Mouse (Mus musculus): ENCODE measurements around the gene Tbcb. TPM values are rescaled to one million over a fixed set of nuclear protein-coding genes. Genes with fewer than 3 reads are reported as not detected.
"Not testable (repeated sequence)": the region's sequence is repeated elsewhere in the genome, so short reads cannot be mapped to it uniquely, and the experiment has no call there.

Gene Tbcb
- total RNA-seq, 2 experiments from 2014 or later = 48.2 to 92.7 TPM

DNA sequence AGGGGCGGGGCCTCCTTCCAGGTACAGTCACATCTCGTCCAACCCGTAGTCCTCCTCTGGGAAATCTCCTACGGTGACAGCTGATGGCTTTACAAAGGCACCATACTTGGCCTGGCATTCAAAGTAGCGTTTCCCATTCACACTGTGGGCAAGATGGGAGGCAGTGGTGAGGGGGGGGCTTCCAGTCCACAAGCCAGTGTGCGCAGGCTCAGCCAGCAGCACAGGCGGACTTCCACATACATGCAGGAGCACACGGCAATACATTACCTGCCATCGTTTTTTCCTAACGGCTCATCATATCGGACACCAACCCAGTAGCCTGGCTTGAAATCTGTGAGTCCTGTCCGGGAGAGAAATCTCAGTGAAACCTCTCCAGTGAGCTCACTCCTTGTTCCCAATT lies 7.9 kb downstream of the Tbcb start:
- ATAC-seq (ENCODE audit: poor library complexity, severe bottlenecking) = no peak

- no peak for ATAC-seq (ENCODE audit: poor library complexity, severe bottlenecking)
Observed at GRCm38 (mm10) chr7:30222205-30222604, 9.9 kb downstream of the Tbcb start.

DNA sequence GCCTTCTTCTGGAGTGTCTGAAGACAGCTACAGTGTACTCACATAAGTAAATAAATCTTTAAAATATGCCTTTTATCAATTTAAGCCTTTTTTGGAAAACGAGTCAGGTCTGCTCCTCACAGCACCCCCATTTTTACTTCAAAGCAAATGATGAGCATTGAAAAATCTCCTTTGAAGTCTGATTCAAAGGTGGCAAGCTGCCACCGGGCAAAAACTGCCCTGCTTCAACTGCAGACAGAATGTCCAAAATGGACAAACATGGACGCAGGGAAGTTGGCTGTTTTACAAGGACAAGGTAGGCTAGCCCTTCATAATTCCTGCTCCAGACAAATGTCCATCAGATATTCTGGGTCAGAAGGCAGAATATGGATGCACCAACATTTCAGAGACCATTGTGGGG lies 10.6 kb downstream of the Tbcb start:
- ATAC-seq (ENCODE audit: poor library complexity, severe bottlenecking) = no peak

DNA sequence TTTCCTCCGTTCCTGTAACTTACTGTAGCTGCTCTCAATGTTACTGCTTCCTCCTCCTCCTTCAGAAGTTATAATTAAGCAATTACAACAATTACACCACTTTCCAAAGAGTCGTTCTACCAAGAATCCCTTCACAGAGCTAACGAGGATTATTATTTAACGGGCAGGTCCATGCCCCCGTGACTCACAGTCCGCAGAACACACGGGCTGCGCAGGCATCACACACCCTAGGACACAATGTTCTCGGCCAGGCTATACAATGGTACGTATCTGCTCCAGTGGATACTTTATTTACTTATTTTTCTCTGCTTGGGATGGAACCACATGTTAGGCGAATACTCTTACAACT lies 12.1 kb downstream of the Tbcb start:
- peak; percentile 33; the same call in 1 of the 2 replicates for ATAC-seq (ENCODE audit: poor library complexity, severe bottlenecking)

- ATAC-seq (ENCODE audit: poor library complexity, severe bottlenecking) = peak; percentile 60
Observed at GRCm38 (mm10) chr7:30219293-30220007, 12.6 kb downstream of the Tbcb start.

GRCm38 (mm10) chr7:30217277-30217676 lies 14.8 kb downstream of the Tbcb start:
- ATAC-seq (ENCODE audit: poor library complexity, severe bottlenecking) = no peak

DNA sequence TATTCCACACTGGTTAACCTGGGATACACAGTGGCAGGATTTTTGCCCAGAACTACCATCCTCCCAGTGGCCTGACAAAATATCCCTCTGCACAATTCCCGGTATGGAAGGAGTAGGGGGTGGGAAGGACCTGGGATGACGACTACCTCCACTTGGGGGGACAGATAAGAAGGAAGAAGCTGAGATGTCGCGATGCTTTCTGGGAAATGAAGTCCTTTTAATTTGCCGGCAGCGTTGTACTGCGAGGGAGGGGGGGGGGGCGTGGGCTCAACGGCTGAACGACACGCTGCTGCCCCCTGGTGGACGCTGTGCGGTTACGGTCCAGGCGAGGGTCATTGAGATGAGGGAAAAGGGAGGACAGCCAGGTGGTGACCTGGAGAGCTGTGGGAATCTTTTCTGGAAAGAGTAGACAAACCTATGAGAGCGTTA lies 15.3 kb downstream of the Tbcb start:
- ATAC-seq (ENCODE audit: poor library complexity, severe bottlenecking) = peak; percentile 87

GRCm38 (mm10) chr7:30215875-30216274 lies 16.2 kb downstream of the Tbcb start:
- ATAC-seq (ENCODE audit: poor library complexity, severe bottlenecking) = no peak

DNA sequence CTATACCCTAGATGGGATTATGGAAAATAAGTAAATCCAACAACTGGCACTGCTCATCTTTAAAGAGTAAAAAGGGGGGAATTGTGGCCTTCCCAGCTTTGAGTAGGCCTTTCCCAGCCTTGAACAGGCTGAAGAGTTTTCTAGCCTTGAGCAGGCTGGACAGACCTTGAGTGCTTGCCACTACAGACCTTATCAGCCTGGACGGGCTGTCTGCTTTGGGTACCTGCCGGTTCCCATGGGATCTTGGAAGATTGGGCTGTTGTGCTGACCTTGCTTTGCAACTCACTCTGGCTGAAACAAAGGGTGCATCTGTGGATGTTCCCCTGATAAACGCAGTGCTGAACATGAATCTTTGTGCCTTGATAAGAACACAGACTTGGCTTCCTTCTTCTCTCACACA lies 18.2 kb downstream of the Tbcb start:
- no peak for ATAC-seq (ENCODE audit: poor library complexity, severe bottlenecking)

DNA sequence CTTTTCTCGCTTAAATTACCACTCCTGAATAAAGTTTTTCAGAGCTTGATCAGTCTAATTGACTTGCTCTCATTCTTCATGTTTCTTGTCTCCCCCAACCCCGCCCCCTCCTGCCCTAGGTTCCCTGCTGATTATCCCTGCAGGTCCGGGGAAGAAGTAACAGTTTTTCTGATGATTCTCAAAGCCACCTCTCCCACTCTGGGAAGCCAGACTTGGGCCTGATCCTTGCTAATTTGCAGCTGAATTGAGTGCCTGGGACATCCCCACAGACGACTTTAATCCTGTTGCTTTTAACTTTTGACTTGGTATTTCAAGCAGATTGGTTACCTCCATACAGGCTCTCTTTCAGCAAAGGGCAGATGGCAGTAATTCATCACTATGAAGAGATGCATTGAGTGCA lies 21.0 kb downstream of the Tbcb start:
- no peak for ATAC-seq (ENCODE audit: poor library complexity, severe bottlenecking)

DNA sequence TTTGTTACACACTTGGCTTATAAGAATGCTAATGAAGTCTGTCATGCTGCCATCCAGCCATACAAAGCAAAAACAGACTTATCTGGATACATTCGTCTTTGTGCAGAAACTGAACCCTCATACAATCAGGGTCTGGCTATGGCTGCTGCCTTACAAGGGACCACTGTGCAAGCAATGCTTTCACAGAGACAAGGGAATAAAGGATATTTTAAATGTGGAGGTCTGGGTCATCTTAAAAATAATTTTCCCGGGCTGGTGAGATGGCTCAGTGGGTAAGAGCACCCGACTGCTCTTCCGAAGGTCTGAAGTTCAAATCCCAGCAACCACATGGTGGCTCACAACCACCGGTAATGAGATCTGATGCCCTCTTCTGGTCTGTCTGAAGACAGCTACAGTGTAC lies 25.7 kb downstream of the Tbcb start:
- ATAC-seq (ENCODE audit: poor library complexity, severe bottlenecking) = not testable (repeated sequence)

DNA sequence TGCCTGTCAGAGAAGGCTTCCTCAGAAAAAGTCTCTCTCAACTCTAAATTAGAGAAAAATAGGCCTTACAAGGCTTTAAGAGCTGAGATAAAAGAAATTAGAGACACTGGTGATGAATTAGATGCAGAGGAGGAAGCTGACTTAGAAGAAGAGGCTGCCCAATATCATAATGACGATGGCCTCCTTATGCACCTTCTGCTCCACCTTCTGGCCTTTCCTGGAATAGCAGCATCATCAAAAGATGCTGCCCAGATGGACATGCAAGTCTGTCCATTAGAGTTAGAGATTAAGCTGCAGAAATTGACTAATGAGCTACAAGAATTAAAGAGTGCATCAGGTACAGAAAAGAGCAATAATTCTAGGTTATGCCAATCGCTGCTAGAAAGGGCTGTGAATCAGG lies 26.7 kb downstream of the Tbcb start:
- peak; percentile 94 for ATAC-seq (ENCODE audit: poor library complexity, severe bottlenecking)

GRCm38 (mm10) chr7:30204380-30204779 lies 27.7 kb downstream of the Tbcb start:
- ATAC-seq (ENCODE audit: poor library complexity, severe bottlenecking) = no peak

DNA sequence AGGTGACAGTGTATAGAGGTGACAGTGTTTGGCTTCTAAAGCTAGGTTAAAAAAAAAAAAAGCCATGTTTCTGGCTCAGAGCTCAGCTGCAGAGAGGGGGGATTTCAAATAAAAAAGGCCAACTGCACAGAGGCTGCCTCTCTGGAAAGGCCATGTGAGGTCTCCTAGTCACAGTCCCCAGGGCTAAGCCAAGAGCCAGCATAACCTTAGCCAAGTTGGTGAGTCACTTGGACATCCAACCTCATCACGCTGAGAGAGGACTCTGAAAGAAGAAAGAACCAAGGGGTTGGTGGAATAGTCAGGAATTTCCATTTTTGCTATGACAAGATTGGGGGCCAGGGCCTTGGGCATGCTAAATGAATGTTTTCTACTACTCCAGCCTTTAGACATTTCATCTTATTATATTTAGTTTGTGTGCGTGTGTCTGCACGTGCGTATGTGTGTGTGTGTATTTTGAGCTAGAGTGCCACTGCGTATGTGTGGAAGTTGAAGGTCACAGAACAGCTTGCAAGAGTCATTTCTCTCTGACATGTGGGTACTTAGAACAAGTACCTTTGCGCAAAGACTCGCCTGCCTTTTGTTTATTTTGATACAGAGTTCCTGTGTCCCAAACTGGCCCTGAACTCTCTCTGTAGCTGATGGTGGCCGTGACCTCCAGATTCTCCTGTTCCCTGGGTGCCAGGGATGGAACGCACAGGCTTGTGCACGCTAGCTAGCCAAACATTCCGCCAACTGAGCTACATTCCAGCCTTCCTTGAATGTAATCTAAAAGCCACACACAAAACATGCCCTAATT lies 29.0 kb downstream of the Tbcb start:
- ATAC-seq (ENCODE audit: poor library complexity, severe bottlenecking) = no peak

DNA sequence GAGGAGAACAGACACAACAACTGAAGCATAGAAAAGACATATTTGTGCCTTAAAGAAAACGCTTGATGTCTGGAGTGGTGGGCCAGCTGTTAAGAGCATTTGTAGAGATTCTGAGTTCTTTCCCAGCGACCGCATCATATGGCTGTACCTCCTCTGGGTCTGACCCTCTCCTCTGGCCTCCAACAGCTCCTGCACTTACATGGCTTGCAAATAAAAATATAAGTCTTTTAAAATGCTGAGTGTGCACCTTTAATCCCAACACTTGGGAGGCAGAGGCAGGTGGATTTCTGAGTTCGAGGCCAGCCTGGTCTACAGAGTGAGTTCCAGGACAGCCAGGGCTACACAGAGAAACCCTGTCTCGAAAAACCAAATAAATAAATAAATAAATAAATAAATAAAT lies 31.4 kb downstream of the Tbcb start:
- ATAC-seq (ENCODE audit: poor library complexity, severe bottlenecking) = not testable (repeated sequence)

DNA sequence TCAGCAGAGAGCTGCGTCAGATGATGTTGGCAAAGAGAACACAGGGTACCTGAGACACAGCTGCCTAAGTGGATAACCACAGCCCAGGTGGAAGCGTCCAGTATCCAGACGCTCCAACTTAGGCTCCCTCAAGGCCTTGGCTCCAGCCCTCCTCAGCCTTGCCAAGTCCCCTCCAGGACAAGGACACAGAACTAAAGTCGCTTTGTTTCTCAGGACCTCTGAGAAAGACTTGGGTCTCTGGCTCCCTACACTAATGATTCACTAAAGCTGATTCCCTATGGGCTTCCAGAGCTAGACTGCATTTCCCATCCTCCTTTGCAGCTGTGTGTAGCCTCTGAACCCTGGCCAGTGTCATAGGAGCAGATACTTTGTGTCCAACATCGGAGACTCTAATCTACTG lies 31.9 kb downstream of the Tbcb start:
- no peak for ATAC-seq (ENCODE audit: poor library complexity, severe bottlenecking)

DNA sequence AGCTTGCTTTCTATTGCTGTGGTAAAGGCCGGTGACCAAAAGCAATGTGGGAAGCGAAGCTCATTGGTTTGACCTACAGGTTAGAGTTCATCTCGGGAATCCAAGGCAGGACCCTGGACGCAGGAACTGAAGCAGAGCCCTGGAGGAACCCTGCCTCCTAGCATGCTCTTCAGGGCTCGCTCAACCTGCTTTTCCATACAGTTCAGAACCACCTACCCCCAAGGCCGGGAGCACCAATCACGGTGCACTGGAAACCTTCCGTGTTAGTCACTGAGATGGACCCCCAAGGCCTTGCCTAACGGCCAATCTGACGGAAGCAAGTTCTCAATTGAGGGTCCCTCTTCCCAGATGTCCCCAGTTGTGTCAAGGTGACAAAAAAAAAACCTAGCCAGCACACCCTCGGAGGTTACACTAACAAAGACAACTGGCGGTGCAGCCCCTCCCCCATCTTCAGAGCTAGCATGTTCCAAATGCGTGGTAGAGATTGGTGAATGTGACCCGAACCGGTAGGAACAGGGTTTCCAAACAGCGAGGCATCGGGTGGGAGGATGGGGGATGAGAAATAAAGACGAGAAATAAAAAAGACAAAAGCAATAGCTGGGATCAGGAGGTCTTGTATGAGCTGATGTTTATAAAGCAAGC lies 32.5 kb downstream of the Tbcb start:
- ATAC-seq (ENCODE audit: poor library complexity, severe bottlenecking) = no peak

- ATAC-seq (ENCODE audit: poor library complexity, severe bottlenecking) = peak; percentile 68
Observed at GRCm38 (mm10) chr7:30198481-30198971, 33.5 kb downstream of the Tbcb start, which contains the start of gene Capns1. Gene Capns1, minus strand, starts transcription at chr7:30198811.

DNA sequence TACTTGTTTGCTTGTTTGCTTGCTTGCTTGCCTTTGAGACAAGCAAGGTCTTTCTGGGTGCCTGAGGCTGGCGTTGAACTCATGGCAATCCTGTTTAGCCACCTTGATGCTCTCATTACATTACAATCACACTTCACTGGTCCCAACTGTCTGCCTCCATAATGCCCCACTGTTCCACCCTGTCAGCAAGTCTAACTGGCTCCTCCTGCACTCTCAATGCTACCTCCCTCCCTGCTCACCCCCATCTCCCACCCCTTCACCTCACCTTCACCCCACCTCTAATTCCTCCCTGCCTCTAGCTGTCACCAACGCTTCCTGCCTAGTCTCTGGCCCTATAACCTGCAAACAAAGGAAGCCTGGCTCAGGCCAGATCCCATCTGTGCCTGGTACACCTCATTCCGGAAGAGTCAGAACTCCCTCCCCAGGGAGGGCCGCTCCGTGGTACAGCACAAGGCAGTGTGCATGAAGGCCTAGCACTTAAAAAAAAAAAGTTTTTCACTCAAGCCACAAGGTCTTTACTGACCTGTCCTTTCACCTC lies 34.4 kb downstream of the Tbcb start:
- ATAC-seq (ENCODE audit: poor library complexity, severe bottlenecking) = no peak

DNA sequence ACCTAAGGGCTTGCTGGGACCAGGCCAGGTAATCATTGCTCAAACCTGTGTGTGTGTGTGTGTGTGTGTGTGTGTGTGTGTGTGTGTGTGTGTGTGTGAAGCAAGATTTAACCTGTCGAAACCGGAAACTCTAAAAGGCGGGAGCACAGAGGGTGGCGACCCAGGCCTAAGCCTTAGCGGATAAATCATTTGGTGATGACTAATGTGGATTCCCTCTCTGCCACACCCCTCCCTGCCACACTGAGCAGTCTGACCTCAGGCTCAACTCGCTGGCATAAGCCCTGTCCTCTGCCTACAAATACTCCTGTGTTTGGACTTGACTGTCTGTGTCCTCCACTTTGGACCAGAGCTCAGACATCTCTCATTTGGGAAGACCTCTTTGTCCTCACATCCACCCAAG lies 35.9 kb downstream of the Tbcb start:
- ATAC-seq (ENCODE audit: poor library complexity, severe bottlenecking) = no peak

GRCm38 (mm10) chr7:30195461-30195860 lies 36.6 kb downstream of the Tbcb start:
- no peak for ATAC-seq (ENCODE audit: poor library complexity, severe bottlenecking)
